Mouse (Mus musculus) liver, adult 2 months (tissue): ENCODE data around the gene Zfp462. TPM values are rescaled to one million over a fixed set of nuclear protein-coding genes. Genes with fewer than 3 reads are reported as not detected.
A peak's percentile ranks its signal among the peaks of the same experiment; 100 is the strongest.

Experiments
- DNase-seq: peaks from one replicate; pipeline ENCODE4 v3.0.0-alpha.2; 2011; ENCODE audit warnings: low read depth, low spot score; ENCODE audit errors: extremely low read depth
- H3K27ac ChIP-seq: fragments of 200-500 bp; replicated peaks from 2 replicates; pipeline ENCODE4 v1.5.1; 2012; ENCODE audit warnings: low read depth, mild to moderate bottlenecking, control low read depth, inconsistent platforms, low read length; ENCODE audit not compliant: insufficient read depth
- H3K27me3 ChIP-seq: fragments of 200-500 bp; 2 replicates; pipeline ENCODE4 v1.6.1; 2012; ENCODE audit warnings: mild to moderate bottlenecking, moderate library complexity, low read length, inconsistent platforms; ENCODE audit not compliant: control insufficient read depth, insufficient read depth
- H3K36me3 ChIP-seq: fragments of 200-500 bp; 2 replicates; pipeline ENCODE4 v1.6.1; 2012; ENCODE audit warnings: low read length, inconsistent platforms; ENCODE audit not compliant: control insufficient read depth, insufficient read depth
- H3K4me1 ChIP-seq: fragments of 200-500 bp; 2 replicates; pipeline ENCODE4 v1.6.1; 2011; ENCODE audit warnings: low read length; ENCODE audit not compliant: control insufficient read depth, insufficient read depth
- H3K4me3 ChIP-seq: fragments of 200-500 bp; 2 replicates; pipeline ENCODE4 v1.5.1; 2011; ENCODE audit warnings: low read depth, mild to moderate bottlenecking, control low read depth, low read length, moderate library complexity; ENCODE audit not compliant: insufficient read depth
- H3K79me2 ChIP-seq: fragments of 200-500 bp; 2 replicates; pipeline ENCODE4 v1.6.1; 2012; ENCODE audit warnings: inconsistent platforms, mild to moderate bottlenecking, low read length, moderate library complexity; ENCODE audit not compliant: control insufficient read depth, insufficient read depth
- H3K9ac ChIP-seq: fragments of 200-500 bp; 2 replicates; pipeline ENCODE4 v1.6.1; 2012; ENCODE audit warnings: low read depth, mild to moderate bottlenecking, control low read depth, inconsistent platforms, low read length
- CTCF ChIP-seq: fragments of 200-500 bp; IDR thresholded peaks from 2 replicates; pipeline ENCODE4 v1.5.1; 2011; ENCODE audit warnings: low read depth, low read length, control low read depth
- POLR2A ChIP-seq: fragments of 200-500 bp; IDR thresholded peaks from 2 replicates; pipeline ENCODE4 v1.6.1; 2011; ENCODE audit warnings: low read length, control low read depth; ENCODE audit not compliant: insufficient read depth; ENCODE audit errors: extremely low read depth
- WGBS: fragments of 180-500 bp; shearing (Covaris S2); methylation state at CpG from one replicate; pipeline ENCODE4 v1.1.7; 2018; 5-methylcytosine and 5-hydroxymethylcytosine counted together
- polyA plus RNA-seq: library from polyadenylated mRNA; depleted of rRNA; stranded (reverse); fragments of >200 nt; gene quantifications from 2 replicates; pipeline ENCODE4 v1.2.3, GENCODE M21; 2012
- total RNA-seq: library from RNA; depleted of rRNA; stranded (reverse); fragments of >200 nt; gene quantifications from 2 replicates; pipeline ENCODE4 v1.2.3, GENCODE M21; 2014

Gene Zfp462
- total and polyA plus RNA-seq, 2 experiments: 0.18 to 0.22 TPM

DNA sequence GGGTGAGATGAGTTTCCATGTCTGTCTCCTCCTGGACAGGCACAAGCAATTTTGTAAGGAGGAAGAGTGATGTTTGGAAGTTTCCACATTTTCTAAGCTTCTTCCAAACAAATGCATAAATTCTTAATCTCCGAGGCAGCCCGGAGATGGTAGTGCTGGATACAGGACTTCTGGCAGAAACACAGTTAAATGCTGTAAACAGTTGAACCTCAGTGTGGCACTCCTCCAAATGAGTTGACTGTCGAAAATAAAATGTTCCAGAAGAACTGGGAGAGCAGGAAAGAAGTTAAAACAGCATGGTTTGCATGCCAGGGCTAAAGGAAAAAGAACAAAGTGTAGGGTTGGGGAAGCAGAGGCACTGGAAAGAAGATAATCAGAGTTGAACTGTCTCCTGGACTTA, 9.6 kb downstream of the Zfp462 start:
- Histone ChIP-seq H3K79me2 (no peaks in the 10 kb centered on the region), H3K36me3 (no peaks in the 10 kb centered on the region), H3K4me1 (peaks cover 3% of the 10 kb centered on the region; the same call in 1 of the 2 replicates), H3K9ac (no peak overlapping the region), H3K4me3 (no peak overlapping the region), H3K27ac (no peak overlapping the region), H3K27me3 (no peaks in the 10 kb centered on the region)
- DNase-seq: peak; percentile 75
- TF ChIP-seq CTCF (no peak), POLR2A (no peak)
- WGBS: 35% methylated on average over 3 of the region's 3 CpGs

GRCm38 (mm10) chr4:54960776-54961175, 15.9 kb downstream of the Zfp462 start:
- TF ChIP-seq CTCF: no peak
- TF ChIP-seq POLR2A: no peak
- Histone ChIP-seq H3K4me3 (no peak overlapping the region), H3K27me3 (no peaks in the 10 kb centered on the region), H3K27ac (no peak overlapping the region), H3K9ac (no peak overlapping the region), H3K4me1 (no peaks in the 10 kb centered on the region), H3K79me2 (no peaks in the 10 kb centered on the region), H3K36me3 (no peaks in the 10 kb centered on the region)
- peak; percentile 86 for DNase-seq
- WGBS: 11% methylated on average over 4 of the region's 4 CpGs

GRCm38 (mm10) chr4:54962141-54962540, 17.3 kb downstream of the Zfp462 start:
- H3K4me3 ChIP-seq: no peak overlapping the region
- H3K79me2 ChIP-seq: no peaks in the 10 kb centered on the region
- no peaks in the 10 kb centered on the region for H3K27me3 ChIP-seq
- TF ChIP-seq POLR2A (no peak), CTCF (no peak)
- H3K27ac ChIP-seq: no peak overlapping the region
- WGBS: 85% methylated on average over 4 of the region's 4 CpGs
- H3K9ac ChIP-seq: no peak overlapping the region
- no peak for DNase-seq
- H3K36me3 ChIP-seq: no peaks in the 10 kb centered on the region
- no peaks in the 10 kb centered on the region; the same call in 1 of the 2 replicates for H3K4me1 ChIP-seq

GRCm38 (mm10) chr4:54963551-54963950, 18.7 kb downstream of the Zfp462 start:
- Histone ChIP-seq H3K36me3 (no peaks in the 10 kb centered on the region), H3K79me2 (no peaks in the 10 kb centered on the region), H3K27ac (no peak overlapping the region), H3K9ac (no peak overlapping the region), H3K27me3 (no peaks in the 10 kb centered on the region), H3K4me1 (no peaks in the 10 kb centered on the region; the same call in 1 of the 2 replicates), H3K4me3 (no peak overlapping the region)
- DNase-seq: no peak
- TF ChIP-seq POLR2A (no peak), CTCF (no peak)
- WGBS: 94% methylated on average over 7 of the region's 7 CpGs

DNA sequence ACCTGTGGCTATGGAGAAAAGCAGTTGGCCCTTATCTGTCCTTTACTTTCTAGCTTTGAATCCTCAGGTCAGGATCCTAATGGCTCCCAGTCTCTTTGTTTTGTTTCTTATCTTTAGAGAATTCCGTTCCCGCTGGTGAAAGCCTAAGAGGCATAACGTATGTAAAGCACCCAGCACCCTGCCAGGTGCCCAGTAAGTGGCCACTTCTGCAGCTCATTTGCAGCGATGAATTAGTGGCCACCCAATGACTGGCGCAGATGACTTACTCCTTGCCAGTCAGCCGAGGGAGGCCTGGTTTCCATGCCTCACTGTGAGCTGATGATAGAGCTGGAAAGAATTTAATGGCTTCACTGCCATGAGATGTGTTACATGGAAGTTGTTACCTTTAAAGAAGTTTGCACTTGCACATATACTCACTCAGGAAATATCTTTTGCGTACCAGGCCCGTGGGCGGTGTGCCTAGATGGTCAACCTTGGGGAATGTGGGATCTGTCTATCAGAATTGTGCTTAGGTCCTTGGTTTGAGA, 20.4 kb downstream of the Zfp462 start:
- Histone ChIP-seq H3K4me1 (no peaks in the 10 kb centered on the region; the same call in 1 of the 2 replicates), H3K36me3 (no peaks in the 10 kb centered on the region), H3K27ac (no peak overlapping the region), H3K79me2 (no peaks in the 10 kb centered on the region), H3K27me3 (no peaks in the 10 kb centered on the region), H3K4me3 (no peak overlapping the region), H3K9ac (no peak overlapping the region)
- no peak for DNase-seq
- WGBS: 82% methylated on average over 9 of the region's 9 CpGs
- TF ChIP-seq POLR2A (no peak), CTCF (no peak)

DNA sequence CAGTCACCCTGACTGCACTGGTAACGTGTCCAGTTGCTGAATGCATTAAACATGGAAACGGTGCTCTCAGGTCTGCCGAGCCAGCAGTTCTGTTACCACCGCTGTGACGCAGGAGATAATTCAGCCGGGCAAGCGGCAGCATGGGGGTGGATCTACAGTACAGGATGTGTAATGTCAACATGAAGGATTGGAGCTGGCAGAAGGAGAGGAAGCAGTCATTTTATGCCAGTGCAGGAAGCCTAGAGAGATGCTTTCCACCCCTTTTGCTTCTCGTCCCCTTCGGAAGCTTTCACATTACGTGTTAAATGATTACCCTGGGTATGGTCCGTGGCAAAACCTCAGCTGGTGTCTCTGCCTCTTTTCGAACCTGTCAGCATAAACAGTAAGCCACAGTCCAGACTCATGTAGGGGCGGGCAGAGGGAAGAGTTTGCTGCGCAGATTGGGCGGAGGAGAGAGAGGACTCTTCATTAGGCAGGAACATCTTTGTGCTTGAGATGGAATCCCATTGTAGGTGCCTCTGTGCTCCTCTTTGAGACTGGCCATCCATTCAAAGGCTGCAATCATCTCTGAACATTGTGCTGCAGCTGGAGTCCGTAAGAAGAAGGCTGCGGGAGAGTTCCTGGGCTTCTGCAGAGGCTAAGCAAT, 21.4 kb downstream of the Zfp462 start:
- DNase-seq: peak; percentile 22
- H3K27ac ChIP-seq: peak overlapping the region; percentile 66
- H3K4me1 ChIP-seq: no peaks in the 10 kb centered on the region; the same call in 1 of the 2 replicates
- H3K4me3 ChIP-seq: peak overlapping the region; percentile 34
- no peaks in the 10 kb centered on the region for H3K36me3 ChIP-seq
- no peaks in the 10 kb centered on the region for H3K79me2 ChIP-seq
- 52% methylated on average over 17 of the region's 17 CpGs for WGBS
- H3K9ac ChIP-seq: peak overlapping the region; percentile 8; the same call in 1 of the 2 replicates
- H3K27me3 ChIP-seq: no peaks in the 10 kb centered on the region
- TF ChIP-seq POLR2A: no peak
